Comparison of ENCODE assay signal across 29 mouse cellular contexts in genomic region chr4:118137311-118137710, GRCm38 (mm10). TPM values are rescaled to one million over a fixed set of nuclear protein-coding genes. Genes with fewer than 3 reads are reported as not detected.
DNase-seq lines count a peak whose midpoint lies in the region; ATAC-seq lines count a peak whose summit lies in the region.
"Had no signal": no experiment of that assay in that cellular context is flagged by ENCODE, and none has a peak within 500 bp of the region (broad histone marks: within the 10 kb centered on the region; RNA-seq: fewer than 3 reads in every experiment).

No protein-coding gene starts in this region.

- no peaks in the 10 kb centered on the region for H3K9me3 ChIP-seq in megakaryocyte, embryonic 14.5 days
- H3K9me3 ChIP-seq: embryonic facial prominence, embryonic 10.5 days; embryonic facial prominence, embryonic 15.5 days; forebrain, embryonic 12.5 days; G1E; heart, embryonic 10.5 days; heart, embryonic 15.5 days; hindbrain, embryonic 12.5 days; intestine, embryonic 15.5 days; limb, embryonic 13.5 days; midbrain, embryonic 12.5 days had no signal

- no peaks in the 10 kb centered on the region for H3K27me3 ChIP-seq in megakaryocyte, embryonic 14.5 days (replicated peaks)
- H3K27me3 ChIP-seq: CH12.LX; embryonic facial prominence, embryonic 15.5 days; forebrain, embryonic 12.5 days; heart, embryonic 15.5 days; hindbrain, embryonic 12.5 days; intestine, embryonic 15.5 days; limb, embryonic 13.5 days; midbrain, embryonic 12.5 days; Patski had no signal

- peak; percentile 68 for DNase-seq in cerebellum, adult 11-12 months
- peak; percentile 89 for DNase-seq in heart, adult 11 months
- DNase-seq in heart, postnatal 14 days, result no peak
- peak; percentile 47 to 54 for DNase-seq in cerebellum, postnatal 36 days
- no peak for DNase-seq in Muller cell, postnatal 12 days (ENCODE audit: inconsistent ontology term)
- DNase-seq: adrenal gland, postnatal 10 days; gastrocnemius, postnatal 14 days; heart, postnatal 36 days; kidney, adult 8-10 months; kidney, postnatal 4 days; lung, embryonic 14.5 days; spleen, adult 18-20 months; thymus, postnatal 14 days had no signal

- peaks cover 60% of the 10 kb centered on the region for H3K4me1 ChIP-seq in megakaryocyte, embryonic 14.5 days

- H3K4me3 ChIP-seq in megakaryocyte, embryonic 14.5 days (replicated peaks), result peak overlapping the region; percentile 23
- H3K4me3 ChIP-seq: embryonic facial prominence, embryonic 10.5 days; embryonic facial prominence, embryonic 15.5 days; forebrain, embryonic 12.5 days; heart, embryonic 10.5 days; heart, embryonic 15.5 days; hindbrain, embryonic 12.5 days; intestine, embryonic 15.5 days; limb, embryonic 13.5 days; midbrain, embryonic 12.5 days had no signal

- intact Hi-C loops in heart, postnatal 14 days (cut with DNase I), result no loop called here

- H3K36me3 ChIP-seq in megakaryocyte, embryonic 14.5 days (replicated peaks; ENCODE audit: low read length), result peaks cover 63% of the 10 kb centered on the region

- ATAC-seq in cerebellum, adult (ENCODE audit: insufficient number of reproducible peaks, low FRiP score, low TSS enrichment), result no peak
- ATAC-seq in megakaryocyte, adult 5-6 weeks (ENCODE audit: poor library complexity, severe bottlenecking), result no peak
- ATAC-seq: hindbrain, postnatal 0 days; intestine, embryonic 15.5 days; Patski had no signal

RNA-seq across cellular contexts. Expression of gene St3gal3, which starts 2.6 kb away (rescaled TPM):
- total RNA-seq in heart, postnatal 14 days (2021), result 10 to 100 TPM; 44.5 to 48.1 TPM
- 6.7 and 17.4 TPM in 2 replicates for polyA plus RNA-seq in megakaryocyte, embryonic 14.5 days (2012; ENCODE audit: insufficient read depth, low replicate concordance)
- total RNA-seq in megakaryocyte, adult 5-6 weeks (2015), result 5.3 and 7.3 TPM in 2 replicates
- total RNA-seq in megakaryocyte, adult 5-6 weeks (2017), result 6.6 and 7.2 TPM in 2 replicates

RNA-seq across cellular contexts. Expression of gene Kdm4a, which starts 42.5 kb away (rescaled TPM):
- total RNA-seq in heart, postnatal 14 days (2021), result 10 to 100 TPM; 34.8 to 36.6 TPM
- 11.3 and 18.7 TPM in 2 replicates for polyA plus RNA-seq in megakaryocyte, embryonic 14.5 days (2012; ENCODE audit: insufficient read depth, low replicate concordance)
- 11.0 and 14.2 TPM in 2 replicates for total RNA-seq in megakaryocyte, adult 5-6 weeks (2015)
- total RNA-seq in megakaryocyte, adult 5-6 weeks (2017), result 29.1 and 34.3 TPM in 2 replicates

Comparison
In these comparisons a context has a peak if more than half of its experiments do, and no peak if none do; other contexts are left out.
1. DNase-seq: peak in cerebellum, adult 11-12 months (single experiment), heart, adult 11 months (single experiment) and cerebellum, postnatal 36 days (2 of 2); none in heart, postnatal 14 days (0 of 2) and Muller cell, postnatal 12 days (single experiment).
2. RNA of gene St3gal3, which starts 2.6 kb away (total RNA-seq): 44.5 to 48.1 TPM in heart, postnatal 14 days; 5.3 to 7.3 TPM in megakaryocyte, adult 5-6 weeks; every median in the first group is over 4 times any median in the second.